Mouse (Mus musculus): Measurements from ENCODE around the gene Ccdc155. TPM values are rescaled to one million over a fixed set of nuclear protein-coding genes. Genes with fewer than 3 reads are reported as not detected.
"Not testable (repeated sequence)": the region's sequence is repeated elsewhere in the genome, so short reads cannot be mapped to it uniquely, and the experiment has no call there.

The Ccdc155 gene
- polyA plus RNA-seq, 1 experiment, result 0.20 TPM

DNA sequence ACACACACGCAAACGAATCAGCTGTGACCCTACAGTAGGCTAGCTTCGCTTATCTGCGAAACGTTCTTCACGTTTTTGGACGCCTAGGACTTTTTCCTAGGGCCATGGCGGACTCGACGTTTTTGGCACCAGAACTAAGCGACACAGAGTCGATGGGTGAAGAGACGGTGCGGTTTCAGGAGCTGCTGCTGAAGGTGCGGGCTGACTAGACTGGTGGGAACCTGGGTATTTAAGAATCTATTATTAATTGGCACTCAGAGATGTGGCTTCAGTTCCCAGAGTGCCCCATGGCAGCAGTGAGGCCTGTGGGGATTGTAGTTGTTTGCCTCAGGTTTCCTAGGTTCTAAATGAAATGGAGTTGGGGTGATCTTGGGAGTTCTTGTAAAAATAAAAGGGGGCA, 48.5 kb downstream of the Ccdc155 start:
- H3K27ac ChIP-seq (ENCODE audit: insufficient read depth, low read length), result no peak overlapping the region
- TF ChIP-seq POLR2A (IDR thresholded peaks at IDR 0.05; ENCODE audit: low read depth, low read length) (no peak), CTCF (IDR thresholded peaks at IDR 0.05; ENCODE audit: extremely low read depth, insufficient read depth, insufficient read length, insufficient replicate concordance) (no peak)
- peaks cover 6% of the 10 kb centered on the region for H3K36me3 ChIP-seq (ENCODE audit: control insufficient read depth, insufficient read depth, low read length)
- 95% methylated on average over 15 of the region's 15 CpGs for WGBS
- no peaks in the 10 kb centered on the region; the same call in 1 of the 2 replicates for H3K4me1 ChIP-seq (ENCODE audit: control insufficient read depth, insufficient read depth, insufficient read length)
- H3K27me3 ChIP-seq (ENCODE audit: control insufficient read depth, insufficient read depth, low read length), result no peaks in the 10 kb centered on the region
- H3K4me3 ChIP-seq (ENCODE audit: extremely low read depth, insufficient read depth, insufficient read length), result no peak overlapping the region
- no peak for DNase-seq (ENCODE audit: low read depth in 1 of 2, low spot score in 2 of 2)

GRCm38 (mm10) chr7:45155590-45155989, 49.1 kb downstream of the Ccdc155 start:
- Histone ChIP-seq H3K4me3 (ENCODE audit: extremely low read depth, insufficient read depth, insufficient read length) (no peak overlapping the region), H3K27ac (ENCODE audit: insufficient read depth, low read length) (no peak overlapping the region), H3K36me3 (ENCODE audit: control insufficient read depth, insufficient read depth, low read length) (peaks cover 6% of the 10 kb centered on the region), H3K4me1 (ENCODE audit: control insufficient read depth, insufficient read depth, insufficient read length) (no peaks in the 10 kb centered on the region; the same call in 1 of the 2 replicates), H3K27me3 (ENCODE audit: control insufficient read depth, insufficient read depth, low read length) (no peaks in the 10 kb centered on the region)
- DNase-seq (ENCODE audit: low read depth in 1 of 2, low spot score in 2 of 2), result no peak
- TF ChIP-seq POLR2A (IDR thresholded peaks at IDR 0.05; ENCODE audit: low read depth, low read length), result no peak
- no peak for TF ChIP-seq CTCF (IDR thresholded peaks at IDR 0.05; ENCODE audit: extremely low read depth, insufficient read depth, insufficient read length, insufficient replicate concordance)
- 95% methylated on average over 9 of the region's 9 CpGs for WGBS

GRCm38 (mm10) chr7:45154993-45155514, 49.6 kb downstream of the Ccdc155 start:
- TF ChIP-seq POLR2A (IDR thresholded peaks at IDR 0.05; ENCODE audit: low read depth, low read length) (no peak), CTCF (IDR thresholded peaks at IDR 0.05; ENCODE audit: extremely low read depth, insufficient read depth, insufficient read length, insufficient replicate concordance) (peak; percentile 7; the same call in 1 of the 2 replicates)
- H3K27me3 ChIP-seq (ENCODE audit: control insufficient read depth, insufficient read depth, low read length), result no peaks in the 10 kb centered on the region
- H3K27ac ChIP-seq (ENCODE audit: insufficient read depth, low read length), result no peak overlapping the region
- whole genome bisulfite sequencing, result 78% methylated on average over 12 of the region's 12 CpGs
- no peaks in the 10 kb centered on the region; the same call in 1 of the 2 replicates for H3K4me1 ChIP-seq (ENCODE audit: control insufficient read depth, insufficient read depth, insufficient read length)
- peak in 1 of 2 experiments; percentile 22 for DNase-seq (ENCODE audit: low read depth in 1 of 2, low spot score in 2 of 2)
- no peak overlapping the region for H3K4me3 ChIP-seq (ENCODE audit: extremely low read depth, insufficient read depth, insufficient read length)
- peaks cover 6% of the 10 kb centered on the region for H3K36me3 ChIP-seq (ENCODE audit: control insufficient read depth, insufficient read depth, low read length)

- H3K36me3 ChIP-seq (ENCODE audit: control insufficient read depth, insufficient read depth, low read length), result peaks cover 4% of the 10 kb centered on the region
These were observed 50.3 kb downstream of the Ccdc155 start, which contains the start of the genes Pih1d1 and Aldh16a1 for GRCm38 (mm10) chr7:45154096-45154992. Gene Pih1d1 (plus strand): TSS chr7:45154303. Gene Aldh16a1 (minus strand): TSS chr7:45154584.

GRCm38 (mm10) chr7:45153586-45153985, 51.1 kb downstream of the Ccdc155 start:
- no peaks in the 10 kb centered on the region; the same call in 1 of the 2 replicates for H3K4me1 ChIP-seq (ENCODE audit: control insufficient read depth, insufficient read depth, insufficient read length)
- DNase-seq (ENCODE audit: low read depth in 1 of 2, low spot score in 2 of 2), result no peak
- 3% methylated on average over 5 of the region's 5 CpGs for WGBS
- H3K27me3 ChIP-seq (ENCODE audit: control insufficient read depth, insufficient read depth, low read length), result no peaks in the 10 kb centered on the region
- TF ChIP-seq POLR2A (IDR thresholded peaks at IDR 0.05; ENCODE audit: low read depth, low read length), result no peak
- no peak for TF ChIP-seq CTCF (IDR thresholded peaks at IDR 0.05; ENCODE audit: extremely low read depth, insufficient read depth, insufficient read length, insufficient replicate concordance)
- peaks cover 2% of the 10 kb centered on the region for H3K36me3 ChIP-seq (ENCODE audit: control insufficient read depth, insufficient read depth, low read length)
- H3K4me3 ChIP-seq (ENCODE audit: extremely low read depth, insufficient read depth, insufficient read length), result peak overlapping the region; percentile 92
- H3K27ac ChIP-seq (ENCODE audit: insufficient read depth, low read length), result peak overlapping the region; percentile 97

More at GRCm38 (mm10) chr7:45154096-45154992, 50.3 kb downstream of the Ccdc155 start, which contains the start of the genes Pih1d1 and Aldh16a1:
- TF ChIP-seq POLR2A (IDR thresholded peaks at IDR 0.05; ENCODE audit: low read depth, low read length) (peak; percentile 97), CTCF (IDR thresholded peaks at IDR 0.05; ENCODE audit: extremely low read depth, insufficient read depth, insufficient read length, insufficient replicate concordance) (peak; percentile 55; the same call in 1 of the 2 replicates)
- peak within 1 kb of the TSS; percentile 97 for H3K27ac ChIP-seq (ENCODE audit: insufficient read depth, low read length)
- no peaks in the 10 kb centered on the region for H3K27me3 ChIP-seq (ENCODE audit: control insufficient read depth, insufficient read depth, low read length)
- peak; percentile 93 to 96 for DNase-seq (ENCODE audit: low read depth in 1 of 2, low spot score in 2 of 2)
- no peaks in the 10 kb centered on the region; the same call in 1 of the 2 replicates for H3K4me1 ChIP-seq (ENCODE audit: control insufficient read depth, insufficient read depth, insufficient read length)
- 2% methylated on average over 69 of the region's 69 CpGs for WGBS
- H3K4me3 ChIP-seq (ENCODE audit: extremely low read depth, insufficient read depth, insufficient read length), result peak within 1 kb of the TSS; percentile 92

DNA sequence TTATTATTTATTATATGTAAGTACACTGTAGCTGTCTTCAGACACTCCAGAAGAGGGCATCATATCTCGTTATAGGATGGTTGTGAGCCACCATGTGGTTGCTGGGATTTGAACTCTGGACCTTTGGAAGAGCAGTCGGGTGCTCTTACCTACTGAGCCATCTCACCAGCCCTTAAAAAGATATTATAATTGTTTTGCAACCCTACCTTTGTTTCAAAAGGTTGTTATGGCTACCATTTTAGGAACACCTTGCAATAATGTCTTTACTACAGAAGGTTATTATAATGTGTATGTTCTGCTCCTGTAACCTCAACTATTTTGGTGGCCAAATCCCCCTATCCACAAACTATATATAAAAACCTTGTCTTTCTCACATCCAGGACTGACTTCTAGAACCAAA, 51.6 kb downstream of the Ccdc155 start:
- 84% methylated on average over 2 of the region's 2 CpGs for WGBS
- not testable (repeated sequence) for H3K27me3 ChIP-seq (ENCODE audit: control insufficient read depth, insufficient read depth, low read length); H3K27ac ChIP-seq (ENCODE audit: insufficient read depth, low read length); H3K4me1 ChIP-seq (ENCODE audit: control insufficient read depth, insufficient read depth, insufficient read length); H3K4me3 ChIP-seq (ENCODE audit: extremely low read depth, insufficient read depth, insufficient read length); H3K36me3 ChIP-seq (ENCODE audit: control insufficient read depth, insufficient read depth, low read length); DNase-seq (ENCODE audit: low read depth in 1 of 2, low spot score in 2 of 2)

Data from spleen, adult 2 months (tissue).